Mouse (Mus musculus): ENCODE results near the gene Myh14.
A peak's percentile ranks its signal among the peaks of the same experiment; 100 is the strongest.

The Myh14 gene

DNA sequence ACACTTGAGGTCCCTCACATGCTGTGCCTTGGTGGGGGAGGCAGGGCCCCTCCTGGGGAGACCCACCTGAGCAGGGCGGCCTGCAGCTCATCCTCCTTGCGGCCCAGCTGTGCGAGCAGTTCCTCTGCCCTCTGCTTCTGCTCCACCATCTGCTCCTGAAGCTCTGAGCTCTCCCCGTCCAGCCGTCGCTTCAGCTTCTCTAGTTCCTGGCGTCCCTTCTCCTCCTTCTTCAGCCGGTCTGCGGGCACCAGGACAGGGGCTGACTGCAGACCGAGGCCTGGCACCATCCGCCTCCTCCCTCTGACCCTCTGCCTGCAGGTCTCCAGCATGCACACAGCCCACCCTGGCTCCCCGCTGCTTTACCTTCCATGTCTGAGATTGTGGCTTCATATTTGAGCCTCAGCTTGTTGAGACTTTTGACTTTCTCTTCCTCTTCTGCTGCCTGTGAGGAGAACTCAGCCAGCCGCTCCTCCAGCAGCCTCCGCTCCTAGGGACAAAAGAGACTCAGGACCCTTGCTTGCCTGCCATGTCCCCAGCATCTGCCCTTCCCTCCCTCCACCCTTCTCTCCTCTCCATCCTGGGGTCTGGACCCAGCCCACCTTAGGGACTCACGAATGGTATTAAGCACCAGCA is 42.1 kb downstream of the Myh14 start:
- no peak for DNase-seq

GRCm38 (mm10) chr7:44626966-44627365 is 43.7 kb downstream of the Myh14 start:
- DNase-seq: no peak

- no peak for DNase-seq
Observed at GRCm38 (mm10) chr7:44626068-44626385, 44.6 kb downstream of the Myh14 start.

DNA sequence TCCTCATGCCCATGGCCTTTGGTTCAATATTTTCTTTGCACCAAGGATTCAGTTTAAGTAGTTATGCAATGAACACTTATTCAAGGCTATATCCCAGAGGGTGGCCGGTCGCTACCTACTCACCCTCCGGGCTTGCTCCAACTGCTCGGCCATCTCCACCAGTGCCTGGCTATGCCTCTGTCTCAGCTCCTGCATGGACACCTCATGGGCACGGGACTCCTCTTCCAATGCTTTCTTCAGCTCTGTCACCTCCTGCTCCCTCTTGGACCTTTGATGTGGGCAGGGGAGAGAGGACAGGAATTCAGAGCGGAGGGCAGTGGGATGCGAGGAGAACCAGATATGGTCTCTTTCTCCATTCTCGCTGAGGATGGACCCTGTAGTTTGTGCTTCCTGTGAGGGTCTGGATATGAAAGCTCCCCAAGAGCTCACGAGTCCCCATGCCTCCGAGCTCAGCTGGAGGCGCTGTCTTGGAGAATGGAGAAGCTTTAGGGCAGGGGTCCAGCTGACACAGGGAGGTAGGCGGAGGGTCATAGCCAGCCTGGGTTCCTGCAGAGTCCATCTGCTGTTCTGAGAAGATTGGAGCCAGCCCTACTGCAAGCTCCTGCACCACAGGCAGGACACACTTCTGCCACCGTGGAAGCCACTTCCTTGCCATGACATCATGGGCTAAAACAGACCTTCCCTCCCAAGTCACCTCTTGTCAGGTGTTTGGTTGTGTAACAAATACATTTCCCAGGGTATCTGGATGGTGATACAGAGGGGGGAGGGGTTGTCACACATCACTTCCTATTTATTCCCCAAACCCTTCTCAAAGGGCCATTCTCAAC is 45.2 kb downstream of the Myh14 start:
- no peak for DNase-seq

- DNase-seq: no peak
Observed at GRCm38 (mm10) chr7:44624828-44625227, 45.8 kb downstream of the Myh14 start.

DNA sequence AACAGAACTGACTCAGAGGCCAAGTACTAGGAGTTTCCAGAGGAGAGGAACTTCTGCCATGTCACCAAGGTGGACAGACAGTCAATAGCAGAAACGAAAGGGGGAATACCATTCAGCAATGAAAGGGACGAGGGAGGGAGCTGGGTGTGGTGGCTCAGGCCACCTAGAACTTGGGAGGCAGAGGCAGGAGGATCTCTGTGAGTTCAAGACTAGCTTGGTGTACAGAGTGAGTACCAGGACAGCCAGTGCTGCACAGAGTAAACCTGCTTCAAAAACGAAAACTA is 46.2 kb downstream of the Myh14 start:
- DNase-seq: no peak

GRCm38 (mm10) chr7:44623714-44624542 is 46.7 kb downstream of the Myh14 start:
- no peak for DNase-seq

DNA sequence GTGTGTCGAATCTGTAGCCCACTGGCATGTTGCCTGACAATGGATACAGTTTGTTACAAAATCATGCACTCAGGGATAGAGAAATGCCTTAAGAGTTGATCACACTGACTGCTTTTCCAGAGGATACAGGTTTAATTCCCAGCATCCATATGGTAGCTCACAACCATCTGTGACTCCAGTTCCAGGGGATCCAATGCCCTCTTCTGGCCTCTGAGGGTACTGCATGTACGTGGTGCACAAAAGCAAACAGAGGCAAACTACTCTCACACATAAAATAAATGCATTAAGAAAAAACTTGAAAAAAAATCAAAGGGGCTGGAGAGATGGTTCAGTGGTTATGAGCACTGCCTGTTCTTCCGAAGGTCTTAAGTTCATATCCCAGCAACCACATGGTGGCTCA is 53.6 kb downstream of the Myh14 start:
- no peak for DNase-seq

GRCm38 (mm10) chr7:44615987-44616386 is 54.7 kb downstream of the Myh14 start:
- no peak for DNase-seq

- no peak for DNase-seq
Observed at GRCm38 (mm10) chr7:44615309-44615708, 55.3 kb downstream of the Myh14 start.

- DNase-seq: peak; percentile 57
Observed at GRCm38 (mm10) chr7:44614041-44614688, 56.5 kb downstream of the Myh14 start.

GRCm38 (mm10) chr7:44612192-44612591 is 58.5 kb downstream of the Myh14 start:
- no peak for DNase-seq

- DNase-seq: peak; percentile 72
Observed at GRCm38 (mm10) chr7:44606171-44606901, 64.3 kb downstream of the Myh14 start.

GRCm38 (mm10) chr7:44605436-44605835 is 65.2 kb downstream of the Myh14 start:
- DNase-seq: no peak

DNA sequence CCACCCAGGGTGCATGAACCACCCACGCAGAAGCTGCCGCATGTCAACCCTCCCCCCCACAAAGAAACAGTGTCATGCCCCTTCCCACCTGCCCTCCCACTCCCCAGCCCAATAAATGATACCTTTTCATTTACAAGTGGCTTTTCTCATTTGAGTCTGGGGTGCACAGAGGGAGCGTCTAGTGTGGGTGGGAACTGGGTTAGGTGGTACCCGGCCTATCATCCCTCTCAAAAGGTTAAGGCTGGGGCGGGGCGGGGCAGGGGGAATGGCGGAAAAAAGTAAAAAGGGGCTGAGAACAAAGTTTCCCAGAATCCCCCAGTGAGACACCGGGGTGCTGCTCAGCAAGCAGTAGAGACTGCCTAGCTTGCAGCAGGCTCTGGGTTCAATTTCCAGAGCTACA is 66.0 kb downstream of the Myh14 start:
- DNase-seq: no peak

GRCm38 (mm10) chr7:44604139-44604606 is 66.5 kb downstream of the Myh14 start:
- peak; percentile 29 for DNase-seq

DNA sequence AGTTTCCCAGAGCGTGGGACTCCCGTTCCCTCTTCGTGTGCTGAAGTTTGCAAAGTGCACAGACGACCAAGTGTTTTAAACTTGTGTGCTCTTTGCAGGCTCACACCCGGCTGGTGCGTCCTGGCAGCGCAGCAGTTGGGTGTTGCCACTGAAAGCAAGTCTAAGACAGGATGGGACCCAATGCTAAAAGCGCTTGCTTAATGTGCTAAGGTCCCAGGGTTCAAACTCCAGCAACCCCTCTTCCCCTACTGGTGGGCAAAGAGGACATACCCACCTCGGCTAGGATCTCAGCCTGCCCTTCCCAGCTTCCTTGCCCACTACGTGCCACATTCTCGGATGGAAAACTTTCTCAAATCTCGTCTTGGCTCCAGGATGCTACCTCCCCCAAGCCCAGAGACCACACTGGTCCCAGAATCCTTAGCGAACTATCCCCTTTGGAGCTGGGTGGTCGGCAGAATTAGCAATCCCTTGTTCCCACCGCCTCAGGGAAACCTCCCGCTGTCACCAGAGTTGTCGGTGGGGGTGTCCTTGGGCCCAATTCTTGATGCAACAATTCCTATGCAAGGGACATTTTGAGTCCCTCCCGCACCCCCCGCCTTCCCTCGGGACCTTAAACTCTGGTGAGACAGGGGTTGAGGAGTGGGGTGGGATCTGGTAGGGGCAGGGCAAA is 67.3 kb downstream of the Myh14 start:
- no peak for DNase-seq

DNA sequence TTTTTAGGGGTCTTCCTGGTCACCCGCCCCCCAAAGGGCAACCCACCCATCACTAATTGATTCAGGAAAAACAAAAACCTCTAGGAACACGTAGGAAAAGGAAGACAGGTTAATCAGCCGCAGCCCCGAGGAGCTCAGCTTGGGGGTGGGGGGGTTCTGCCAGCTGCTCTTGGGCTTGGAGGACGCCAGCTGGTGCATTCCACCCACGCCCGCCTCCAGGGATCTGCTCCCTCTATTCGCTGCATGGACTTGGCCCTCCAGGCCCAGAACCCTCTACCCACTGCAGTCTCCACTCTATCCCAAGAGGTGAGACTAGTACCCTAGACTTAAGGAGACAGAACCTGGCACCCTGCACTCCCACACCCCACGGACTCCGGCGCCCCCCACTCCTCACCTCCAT is 68.2 kb downstream of the Myh14 start:
- DNase-seq: no peak

DNA sequence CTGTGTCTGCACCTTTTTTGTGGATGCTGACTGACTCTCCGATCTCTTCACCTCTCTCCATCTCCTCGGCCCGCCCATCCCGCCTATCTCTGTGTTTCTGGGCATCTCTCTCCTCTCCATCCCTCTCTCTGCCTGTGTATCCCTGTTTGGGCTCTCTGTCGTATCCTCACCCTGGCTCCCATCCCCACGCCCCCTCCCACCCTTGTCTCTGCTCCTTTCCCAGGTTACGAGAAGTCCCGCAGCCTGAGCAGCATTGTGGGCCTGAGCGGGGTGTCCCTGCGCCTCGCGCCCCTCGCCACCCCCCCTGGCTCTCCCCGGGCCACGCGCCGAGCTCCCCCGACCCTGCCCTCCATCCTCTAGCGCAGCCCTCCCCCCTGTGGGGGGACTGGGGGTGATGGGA is 69.0 kb downstream of the Myh14 start:
- no peak for DNase-seq

DNA sequence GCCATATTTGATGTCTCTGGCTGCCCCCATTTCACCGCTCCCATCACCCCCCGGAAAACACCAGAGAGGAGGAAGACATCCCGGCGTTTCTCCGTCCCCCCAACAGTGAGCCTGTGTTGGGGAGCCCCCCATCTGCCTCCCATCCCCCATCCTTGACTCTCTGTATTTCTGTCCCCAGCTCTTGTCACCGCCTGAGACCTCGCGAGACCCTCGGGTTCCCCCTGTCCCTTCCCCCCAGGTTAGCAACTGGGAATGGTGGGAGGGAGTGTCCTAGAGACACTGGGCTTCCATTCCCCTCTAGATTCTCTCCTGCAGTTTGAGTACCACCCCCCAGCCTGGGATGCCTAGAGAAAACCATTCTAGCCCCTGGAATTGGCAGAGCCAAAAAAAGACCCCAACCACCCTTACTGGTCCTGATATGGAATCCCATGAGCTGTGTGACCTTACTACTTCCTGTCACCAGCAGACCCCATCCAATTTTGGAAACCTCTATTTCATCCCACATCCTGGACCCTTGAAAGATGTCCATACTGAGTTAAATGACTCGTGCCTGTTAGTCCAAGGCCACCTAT is 69.9 kb downstream of the Myh14 start:
- no peak for DNase-seq

DNA sequence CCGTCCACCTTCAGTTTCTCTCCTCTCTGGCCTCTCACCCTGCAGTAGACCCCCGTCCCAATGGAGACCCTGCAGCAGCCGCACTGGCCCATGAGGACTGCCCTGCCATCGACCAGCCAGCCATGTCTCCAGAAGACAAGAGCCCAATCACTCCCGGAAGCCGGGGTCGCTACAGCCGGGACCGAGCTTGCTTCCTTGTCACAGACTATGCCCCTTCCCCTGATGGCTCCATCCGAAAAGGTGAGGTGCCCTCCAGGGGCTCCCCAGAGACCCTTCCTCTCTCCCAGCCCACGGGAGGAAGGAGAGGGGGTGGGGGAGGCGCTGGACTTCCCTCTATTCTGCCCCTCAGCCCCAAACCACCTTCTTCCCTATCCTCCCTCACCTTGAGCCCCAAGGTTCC is 72.3 kb downstream of the Myh14 start:
- no peak for DNase-seq

- DNase-seq: no peak
Observed at GRCm38 (mm10) chr7:44597666-44598065, 73.0 kb downstream of the Myh14 start.
